ENCODE assay signal across 14 mouse cellular contexts in genomic region chr1:25063964-25064363, GRCm38 (mm10).
A peak's percentile ranks its signal among the peaks of the same experiment; 100 is the strongest.
DNase-seq lines count a peak whose midpoint lies in the region; ATAC-seq lines count a peak whose summit lies in the region.
"Had no signal": no experiment of that assay in that cellular context is flagged by ENCODE, and none has a peak within 500 bp of the region (broad histone marks: within the 10 kb centered on the region; RNA-seq: fewer than 3 reads in every experiment).

No protein-coding gene starts in this region.

- H3K4me3 ChIP-seq in kidney, embryonic 15.5 days (replicated peaks): peak overlapping the region; percentile 17
- H3K4me3 ChIP-seq in limb, embryonic 13.5 days: no peak overlapping the region; the same call in 1 of the 2 replicates

- peak overlapping the region; percentile 45 for H3K4me2 ChIP-seq in kidney, embryonic 15.5 days
- peak overlapping the region; percentile 44 for H3K4me2 ChIP-seq in limb, embryonic 13.5 days (replicated peaks)
- H3K4me2 ChIP-seq: heart, embryonic 11.5 days; hindbrain, embryonic 14.5 days had no signal

- H3K36me3 ChIP-seq in kidney, embryonic 15.5 days: no peaks in the 10 kb centered on the region
- no peaks in the 10 kb centered on the region for H3K36me3 ChIP-seq in limb, embryonic 13.5 days

- no peak overlapping the region for H3K9ac ChIP-seq in kidney, embryonic 15.5 days
- H3K9ac ChIP-seq in limb, embryonic 13.5 days: no peak overlapping the region
- H3K9ac ChIP-seq: forebrain, postnatal 0 days; hindbrain, embryonic 14.5 days had no signal

- peak; percentile 78; the same call in 1 of the 2 replicates for ATAC-seq in kidney, embryonic 15.5 days (replicated peaks; ENCODE audit: low FRiP score)
- no peak for ATAC-seq in limb, embryonic 13.5 days (ENCODE audit: low FRiP score, low read depth)
- ATAC-seq in erythroblast, adult 5-6 weeks (replicated peaks; ENCODE audit: low FRiP score, poor library complexity, severe bottlenecking): no peak
- ATAC-seq: forebrain, postnatal 0 days had no signal

- no peak for DNase-seq in kidney, adult 18-20 months
- DNase-seq in R1 (ENCODE audit: low read depth, low spot score): peak; percentile 10
- DNase-seq in lung, postnatal 36 days: peak; percentile 72
- DNase-seq in heart, postnatal 10 days: no peak
- no peak for DNase-seq in left cerebral cortex, adult 18-20 months (ENCODE audit: low spot score in 2 of 2)
- DNase-seq: cerebellum, adult 11-12 months; forebrain, postnatal 0 days; kidney, postnatal 14 days; retina, postnatal 1 day had no signal

- 12% methylated on average over 6 of the region's 6 CpGs for WGBS in kidney, embryonic 15.5 days
- WGBS in limb, embryonic 13.5 days: 14% methylated on average over 6 of the region's 6 CpGs

- intact Hi-C loops in heart, postnatal 10 days (cut with DNase I): no loop called here

- H3K4me1 ChIP-seq in kidney, embryonic 15.5 days: no peaks in the 10 kb centered on the region
- 0 out of 2 replicates have a peak, but pooled peaks cover 4% of the 10 kb centered on the region for H3K4me1 ChIP-seq in limb, embryonic 13.5 days

- H3K9me3 ChIP-seq in kidney, embryonic 15.5 days (replicated peaks): no peaks in the 10 kb centered on the region
- no peaks in the 10 kb centered on the region for H3K9me3 ChIP-seq in limb, embryonic 13.5 days

- H3K27me3 ChIP-seq in kidney, embryonic 15.5 days: no peaks in the 10 kb centered on the region
- H3K27me3 ChIP-seq in limb, embryonic 13.5 days: no peaks in the 10 kb centered on the region

- H3K27ac ChIP-seq in kidney, embryonic 15.5 days: no peak overlapping the region
- no peak overlapping the region for H3K27ac ChIP-seq in limb, embryonic 13.5 days
- H3K27ac ChIP-seq: hindbrain, embryonic 14.5 days had no signal

Comparison
In these comparisons a context has a peak if more than half of its experiments do, and no peak if none do; other contexts are left out.
1. DNase-seq: peak in R1 (single experiment) and lung, postnatal 36 days (single experiment); none in kidney, adult 18-20 months (single experiment), heart, postnatal 10 days (0 of 2) and left cerebral cortex, adult 18-20 months (0 of 2).